Mouse (Mus musculus) left cerebral cortex, postnatal 14 days (tissue): ENCODE measurements at regions not wholly inside any gene's neighbourhood (a gene's known extent, or its start where the extent isn't known, plus 50 kb on each side); places are given as distances from the start of the nearest gene placed in this dataset.

Experiments used
- DNase-seq, 2 experiments: peaks; one replicate each; pipeline ENCODE4 v3.0.0; 2021 to 2022; ENCODE audit warnings: low spot score in 2 of 2, mixed read lengths in 1 of 2
- intact Hi-C: fragments of 180-260 bp; cut with DNase I; formaldehyde crosslinking; loops from one replicate; pipeline ENCODE4 v1.15.1; 2025

- intact Hi-C loops: no loop called here
- DNase-seq: no peak
Observed at GRCm38 (mm10) chr1:19927736-19928327, 690.0 kb downstream of the Pkhd1 start.

- no peak for DNase-seq
- intact Hi-C loops: no loop called here
Observed at GRCm38 (mm10) chr1:19951050-19951679, 666.7 kb downstream of the Pkhd1 start.

GRCm38 (mm10) chr1:19951680-19952248, 666.1 kb downstream of the Pkhd1 start:
- intact Hi-C loops: no loop called here
- DNase-seq: no peak

- intact Hi-C loops: loop anchor here (1.0 kb wide), 1 partner anchor 767 kb away; no protein-coding TSS in a partner anchor
- DNase-seq: peak in 1 of 2 experiments; percentile 4
Observed at GRCm38 (mm10) chr1:19973364-19973763, 644.5 kb downstream of the Pkhd1 start.

GRCm38 (mm10) chr1:19973981-19974380, 643.9 kb downstream of the Pkhd1 start:
- intact Hi-C loops: loop anchor here (1.0 kb wide), 1 partner anchor 768 kb away; no protein-coding TSS in a partner anchor

GRCm38 (mm10) chr1:19975436-19975835, 642.4 kb downstream of the Pkhd1 start:
- intact Hi-C loops: no loop called here
- no peak for DNase-seq

More at GRCm38 (mm10) chr1:19973981-19974380, 643.9 kb downstream of the Pkhd1 start:
- DNase-seq: no peak

- no peak for DNase-seq
- intact Hi-C loops: no loop called here
Observed at GRCm38 (mm10) chr1:19981189-19981588, 636.7 kb downstream of the Pkhd1 start.

- no peak for DNase-seq
- intact Hi-C loops: no loop called here
Observed at GRCm38 (mm10) chr1:19982791-19983190, 635.1 kb downstream of the Pkhd1 start.

GRCm38 (mm10) chr1:19983504-19983903, 634.4 kb downstream of the Pkhd1 start:
- intact Hi-C loops: no loop called here
- DNase-seq: no peak

GRCm38 (mm10) chr1:19989921-19990320, 627.9 kb downstream of the Pkhd1 start:
- intact Hi-C loops: no loop called here
- no peak for DNase-seq
